Mouse (Mus musculus): ENCODE data around the gene Exo5. TPM values are rescaled to one million over a fixed set of nuclear protein-coding genes. Genes with fewer than 3 reads are reported as not detected.
A peak's percentile ranks its signal among the peaks of the same experiment; 100 is the strongest.

Exo5 gene
- total and polyA plus RNA-seq, 2 experiments = 1.4 to 5.4 TPM

GRCm38 (mm10) chr4:120914501-120914900 is 10.3 kb downstream of the Exo5 start:
- Histone ChIP-seq H3K4me1 (ENCODE audit: control insufficient read depth, insufficient read depth, low read length) (no peaks in the 10 kb centered on the region), H3K27ac (replicated peaks; ENCODE audit: insufficient read depth, low read depth, low read length) (no peak overlapping the region), H3K4me3 (ENCODE audit: insufficient read depth, low read depth, low read length) (no peak overlapping the region), H3K9ac (ENCODE audit: low read depth, low read length) (no peak overlapping the region), H3K27me3 (ENCODE audit: control insufficient read depth, insufficient read depth, low read length) (no peaks in the 10 kb centered on the region), H3K79me2 (ENCODE audit: control insufficient read depth, insufficient read depth, low read length) (no peaks in the 10 kb centered on the region), H3K36me3 (ENCODE audit: control insufficient read depth, insufficient read depth, low read length) (no peaks in the 10 kb centered on the region)
- no peak for DNase-seq (ENCODE audit: extremely low read depth, low read depth, low spot score)
- WGBS = 70% methylated on average over 4 of the region's 4 CpGs
- TF ChIP-seq CTCF (IDR thresholded peaks at IDR 0.05; ENCODE audit: low read depth, low read length) (no peak), POLR2A (IDR thresholded peaks at IDR 0.05; ENCODE audit: extremely low read depth, insufficient read depth, low read length) (no peak)

- no peaks in the 10 kb centered on the region for H3K79me2 ChIP-seq (ENCODE audit: control insufficient read depth, insufficient read depth, low read length)
- WGBS = 60% methylated on average over 1 of the region's 1 CpGs
- no peak for DNase-seq (ENCODE audit: extremely low read depth, low read depth, low spot score)
- H3K36me3 ChIP-seq (ENCODE audit: control insufficient read depth, insufficient read depth, low read length) = no peaks in the 10 kb centered on the region
- TF ChIP-seq POLR2A (IDR thresholded peaks at IDR 0.05; ENCODE audit: extremely low read depth, insufficient read depth, low read length) (no peak), CTCF (IDR thresholded peaks at IDR 0.05; ENCODE audit: low read depth, low read length) (no peak)
- no peak overlapping the region for H3K4me3 ChIP-seq (ENCODE audit: insufficient read depth, low read depth, low read length)
- H3K4me1 ChIP-seq (ENCODE audit: control insufficient read depth, insufficient read depth, low read length) = no peaks in the 10 kb centered on the region
- no peak overlapping the region for H3K27ac ChIP-seq (replicated peaks; ENCODE audit: insufficient read depth, low read depth, low read length)
- no peak overlapping the region for H3K9ac ChIP-seq (ENCODE audit: low read depth, low read length)
- no peaks in the 10 kb centered on the region for H3K27me3 ChIP-seq (ENCODE audit: control insufficient read depth, insufficient read depth, low read length)
Measured at GRCm38 (mm10) chr4:120913861-120914260, 11.0 kb downstream of the Exo5 start.

DNA sequence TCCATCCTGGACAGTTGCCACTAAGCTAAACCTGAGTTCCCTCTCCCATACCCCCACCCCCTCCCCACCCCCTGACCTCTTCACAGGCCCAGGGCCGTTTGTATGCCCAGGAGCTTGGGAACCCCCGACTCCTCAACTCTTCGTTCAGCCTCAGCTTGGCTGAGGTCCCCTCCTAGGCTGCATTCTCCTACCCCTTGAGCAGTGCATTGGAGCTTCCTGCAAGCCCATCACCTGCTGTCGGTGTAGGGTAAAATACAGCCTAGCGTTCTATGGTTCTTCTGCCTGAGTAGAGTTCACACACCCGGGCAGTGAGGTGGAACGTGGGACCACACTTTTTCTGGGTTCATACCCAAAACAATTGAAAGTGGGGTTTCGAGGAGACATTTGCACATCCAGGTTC is 11.4 kb downstream of the Exo5 start:
- no peak for TF ChIP-seq POLR2A (IDR thresholded peaks at IDR 0.05; ENCODE audit: extremely low read depth, insufficient read depth, low read length)
- TF ChIP-seq CTCF (IDR thresholded peaks at IDR 0.05; ENCODE audit: low read depth, low read length) = no peak
- no peak overlapping the region for H3K4me3 ChIP-seq (ENCODE audit: insufficient read depth, low read depth, low read length)
- H3K79me2 ChIP-seq (ENCODE audit: control insufficient read depth, insufficient read depth, low read length) = no peaks in the 10 kb centered on the region
- H3K27ac ChIP-seq (replicated peaks; ENCODE audit: insufficient read depth, low read depth, low read length) = no peak overlapping the region
- no peaks in the 10 kb centered on the region for H3K4me1 ChIP-seq (ENCODE audit: control insufficient read depth, insufficient read depth, low read length)
- no peak for DNase-seq (ENCODE audit: extremely low read depth, low read depth, low spot score)
- H3K36me3 ChIP-seq (ENCODE audit: control insufficient read depth, insufficient read depth, low read length) = no peaks in the 10 kb centered on the region
- no peaks in the 10 kb centered on the region for H3K27me3 ChIP-seq (ENCODE audit: control insufficient read depth, insufficient read depth, low read length)
- WGBS = 67% methylated on average over 8 of the region's 8 CpGs
- H3K9ac ChIP-seq (ENCODE audit: low read depth, low read length) = no peak overlapping the region

DNA sequence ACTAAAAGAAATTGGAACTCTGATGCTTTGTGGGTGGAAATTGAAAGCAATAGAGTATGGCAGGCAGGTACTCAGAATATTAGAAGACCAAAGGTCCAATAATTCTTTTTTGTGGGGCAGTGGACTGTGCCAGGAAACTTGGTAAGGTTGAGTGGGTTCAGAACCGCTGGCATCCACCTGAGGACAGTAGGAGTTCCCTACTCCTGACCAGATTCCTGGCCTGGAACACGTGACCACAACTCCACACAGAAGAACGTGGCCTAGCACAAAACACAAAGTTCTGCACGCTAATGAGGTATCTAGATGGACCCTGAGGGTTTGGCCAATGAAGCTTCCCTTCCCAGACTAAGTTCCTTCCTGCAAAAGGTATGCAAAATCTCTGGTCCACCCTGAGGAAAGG is 12.0 kb downstream of the Exo5 start:
- Histone ChIP-seq H3K27me3 (ENCODE audit: control insufficient read depth, insufficient read depth, low read length) (no peaks in the 10 kb centered on the region), H3K36me3 (ENCODE audit: control insufficient read depth, insufficient read depth, low read length) (no peaks in the 10 kb centered on the region), H3K79me2 (ENCODE audit: control insufficient read depth, insufficient read depth, low read length) (no peaks in the 10 kb centered on the region), H3K4me3 (ENCODE audit: insufficient read depth, low read depth, low read length) (no peak overlapping the region), H3K27ac (replicated peaks; ENCODE audit: insufficient read depth, low read depth, low read length) (no peak overlapping the region), H3K9ac (ENCODE audit: low read depth, low read length) (no peak overlapping the region), H3K4me1 (ENCODE audit: control insufficient read depth, insufficient read depth, low read length) (no peaks in the 10 kb centered on the region)
- no peak for DNase-seq (ENCODE audit: extremely low read depth, low read depth, low spot score)
- WGBS = 59% methylated on average over 4 of the region's 4 CpGs
- TF ChIP-seq CTCF (IDR thresholded peaks at IDR 0.05; ENCODE audit: low read depth, low read length) (no peak), POLR2A (IDR thresholded peaks at IDR 0.05; ENCODE audit: extremely low read depth, insufficient read depth, low read length) (no peak)

- H3K9ac ChIP-seq (ENCODE audit: low read depth, low read length) = no peak overlapping the region
- no peak overlapping the region for H3K27ac ChIP-seq (replicated peaks; ENCODE audit: insufficient read depth, low read depth, low read length)
- no peak overlapping the region for H3K4me3 ChIP-seq (ENCODE audit: insufficient read depth, low read depth, low read length)
- H3K79me2 ChIP-seq (ENCODE audit: control insufficient read depth, insufficient read depth, low read length) = no peaks in the 10 kb centered on the region
- H3K36me3 ChIP-seq (ENCODE audit: control insufficient read depth, insufficient read depth, low read length) = no peaks in the 10 kb centered on the region
- H3K4me1 ChIP-seq (ENCODE audit: control insufficient read depth, insufficient read depth, low read length) = no peaks in the 10 kb centered on the region
- no peak for DNase-seq (ENCODE audit: extremely low read depth, low read depth, low spot score)
- no peak for TF ChIP-seq POLR2A (IDR thresholded peaks at IDR 0.05; ENCODE audit: extremely low read depth, insufficient read depth, low read length)
- TF ChIP-seq CTCF (IDR thresholded peaks at IDR 0.05; ENCODE audit: low read depth, low read length) = no peak
- 88% methylated on average over 6 of the region's 6 CpGs for whole genome bisulfite sequencing
- H3K27me3 ChIP-seq (ENCODE audit: control insufficient read depth, insufficient read depth, low read length) = no peaks in the 10 kb centered on the region
Measured at GRCm38 (mm10) chr4:120911086-120911485, 13.7 kb downstream of the Exo5 start.

DNA sequence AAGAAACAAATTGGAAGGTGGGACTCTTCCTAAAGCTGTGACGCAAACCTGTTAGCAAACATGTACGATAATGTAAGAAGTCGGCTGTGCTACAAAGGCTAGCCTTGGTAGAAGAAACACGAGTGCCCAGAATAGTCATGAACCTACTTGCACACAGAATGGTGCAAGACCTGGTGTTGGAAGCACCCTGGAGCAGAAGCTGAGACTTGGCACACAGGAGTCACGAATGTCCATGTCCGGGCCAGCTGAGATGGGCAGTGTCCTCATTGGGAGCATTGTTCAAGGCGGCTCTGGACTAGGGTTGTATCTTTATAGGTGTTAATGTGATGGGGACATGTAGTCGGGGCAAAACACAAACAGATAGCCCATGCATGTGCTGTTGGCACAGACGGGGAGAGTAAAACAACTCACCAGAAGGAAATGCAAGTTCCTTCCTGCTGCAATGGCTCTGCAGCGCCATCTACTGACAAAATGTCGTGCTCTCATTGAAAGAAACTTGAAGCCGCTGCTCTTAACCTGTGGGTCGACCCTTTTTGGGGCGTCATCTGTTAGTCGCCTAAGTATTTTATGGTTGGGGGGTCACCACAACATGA is 15.2 kb downstream of the Exo5 start:
- peak; percentile 50 for DNase-seq (ENCODE audit: extremely low read depth, low read depth, low spot score)
- TF ChIP-seq CTCF (IDR thresholded peaks at IDR 0.05; ENCODE audit: low read depth, low read length) = peak; percentile 73
- no peak for TF ChIP-seq POLR2A (IDR thresholded peaks at IDR 0.05; ENCODE audit: extremely low read depth, insufficient read depth, low read length)
- WGBS = 28% methylated on average over 15 of the region's 15 CpGs
- Histone ChIP-seq H3K27me3 (ENCODE audit: control insufficient read depth, insufficient read depth, low read length) (no peaks in the 10 kb centered on the region), H3K36me3 (ENCODE audit: control insufficient read depth, insufficient read depth, low read length) (no peaks in the 10 kb centered on the region), H3K9ac (ENCODE audit: low read depth, low read length) (no peak overlapping the region), H3K4me1 (ENCODE audit: control insufficient read depth, insufficient read depth, low read length) (no peaks in the 10 kb centered on the region), H3K4me3 (ENCODE audit: insufficient read depth, low read depth, low read length) (no peak overlapping the region), H3K79me2 (ENCODE audit: control insufficient read depth, insufficient read depth, low read length) (no peaks in the 10 kb centered on the region), H3K27ac (replicated peaks; ENCODE audit: insufficient read depth, low read depth, low read length) (no peak overlapping the region)
